In genomic region chr11:57091276-57091914, GRCm38 (mm10) we compare ENCODE assay signal across 20 mouse cellular contexts.
DNase-seq lines count a peak whose midpoint lies in the region; ATAC-seq lines count a peak whose summit lies in the region.
"Had no signal": no experiment of that assay in that cellular context is flagged by ENCODE, and none has a peak within 500 bp of the region (broad histone marks: within the 10 kb centered on the region; RNA-seq: fewer than 3 reads in every experiment).

No protein-coding gene starts in this region.

- H3K27me3 ChIP-seq in midbrain, embryonic 11.5 days (ENCODE audit: control insufficient read depth, insufficient read depth, low read length), result no peaks in the 10 kb centered on the region
- no peaks in the 10 kb centered on the region for H3K27me3 ChIP-seq in midbrain, embryonic 14.5 days (ENCODE audit: control insufficient read depth, insufficient read depth, low read length)
- no peaks in the 10 kb centered on the region for H3K27me3 ChIP-seq in forebrain, embryonic 15.5 days
- H3K27me3 ChIP-seq: embryonic facial prominence, embryonic 12.5 days; limb, embryonic 15.5 days; liver, embryonic 15.5 days; midbrain, embryonic 15.5 days; neural tube, embryonic 15.5 days had no signal

- no peak for ATAC-seq in midbrain, embryonic 11.5 days (ENCODE audit: low FRiP score)
- no peak for ATAC-seq in midbrain, embryonic 14.5 days (ENCODE audit: low FRiP score, low TSS enrichment)
- ATAC-seq in forebrain, embryonic 15.5 days (replicated peaks), result no peak
- ATAC-seq: forebrain, embryonic 16.5 days; midbrain, embryonic 15.5 days had no signal

- H3K4me1 ChIP-seq in midbrain, embryonic 11.5 days (ENCODE audit: control insufficient read depth, insufficient read depth, low read length), result no peaks in the 10 kb centered on the region
- no peaks in the 10 kb centered on the region for H3K4me1 ChIP-seq in midbrain, embryonic 14.5 days (ENCODE audit: control insufficient read depth, insufficient read depth, low read length)
- peaks cover 7% of the 10 kb centered on the region; the same call in 1 of the 2 replicates for H3K4me1 ChIP-seq in forebrain, embryonic 15.5 days
- H3K4me1 ChIP-seq: embryonic facial prominence, embryonic 12.5 days; limb, embryonic 15.5 days; liver, embryonic 15.5 days had no signal

- H3K4me3 ChIP-seq in midbrain, embryonic 11.5 days (ENCODE audit: low read depth, low read length), result no peak overlapping the region
- H3K4me3 ChIP-seq in midbrain, embryonic 14.5 days (replicated peaks; ENCODE audit: low read depth, low read length), result no peak overlapping the region
- no peak overlapping the region for H3K4me3 ChIP-seq in forebrain, embryonic 15.5 days
- H3K4me3 ChIP-seq: embryonic facial prominence, embryonic 12.5 days; limb, embryonic 15.5 days; liver, embryonic 15.5 days; midbrain, embryonic 15.5 days; neural tube, embryonic 15.5 days had no signal

- DNase-seq in heart, adult 11 months, result peak; percentile 54
- no peak for DNase-seq in heart, adult 18-20 months
- DNase-seq in midbrain, embryonic 11.5 days (ENCODE audit: low spot score, missing footprints), result peak; percentile 19
- no peak for DNase-seq in midbrain, embryonic 14.5 days
- peak; percentile 19 to 34 for DNase-seq in adrenal gland, postnatal 36 days
- no peak for DNase-seq in ovary, adult 18-20 months (ENCODE audit: low spot score)
- DNase-seq: cerebellum, adult 9-11 months; gastrocnemius, postnatal 36 days; heart, postnatal 10 days; right cerebral cortex, postnatal 25 days; thymus, adult 2 months had no signal

- no peaks in the 10 kb centered on the region for H3K36me3 ChIP-seq in midbrain, embryonic 11.5 days (ENCODE audit: control insufficient read depth, insufficient read depth, low read length)
- H3K36me3 ChIP-seq in midbrain, embryonic 14.5 days (ENCODE audit: control insufficient read depth, insufficient read depth, low read length), result no peaks in the 10 kb centered on the region
- no peaks in the 10 kb centered on the region for H3K36me3 ChIP-seq in forebrain, embryonic 15.5 days
- H3K36me3 ChIP-seq: embryonic facial prominence, embryonic 12.5 days; G1E; limb, embryonic 15.5 days; liver, embryonic 15.5 days; midbrain, embryonic 15.5 days; neural tube, embryonic 15.5 days had no signal

- WGBS in midbrain, embryonic 11.5 days, result 78% methylated on average over 3 of the region's 3 CpGs
- 63% methylated on average over 3 of the region's 3 CpGs for WGBS in midbrain, embryonic 14.5 days
- 90% methylated on average over 3 of the region's 3 CpGs for WGBS in forebrain, embryonic 15.5 days

- no peaks in the 10 kb centered on the region for H3K9me3 ChIP-seq in midbrain, embryonic 11.5 days (ENCODE audit: control insufficient read depth, low read length)
- H3K9me3 ChIP-seq in midbrain, embryonic 14.5 days (ENCODE audit: control insufficient read depth, low read length), result no peaks in the 10 kb centered on the region
- 0 out of 2 replicates have a peak, but pooled peaks cover 4% of the 10 kb centered on the region for H3K9me3 ChIP-seq in forebrain, embryonic 15.5 days
- H3K9me3 ChIP-seq: embryonic facial prominence, embryonic 12.5 days; limb, embryonic 15.5 days; liver, embryonic 15.5 days; midbrain, embryonic 15.5 days; neural tube, embryonic 15.5 days had no signal

- H3K9ac ChIP-seq in midbrain, embryonic 11.5 days (ENCODE audit: low read length), result no peak overlapping the region
- no peak overlapping the region for H3K9ac ChIP-seq in midbrain, embryonic 14.5 days (replicated peaks; ENCODE audit: low read length)
- H3K9ac ChIP-seq in forebrain, embryonic 15.5 days (replicated peaks), result no peak overlapping the region
- H3K9ac ChIP-seq: embryonic facial prominence, embryonic 12.5 days; limb, embryonic 15.5 days; liver, embryonic 15.5 days; midbrain, embryonic 15.5 days; neural tube, embryonic 15.5 days had no signal

- no peak overlapping the region for H3K4me2 ChIP-seq in midbrain, embryonic 11.5 days
- H3K4me2 ChIP-seq in midbrain, embryonic 14.5 days (ENCODE audit: low read length), result no peak overlapping the region
- no peak overlapping the region for H3K4me2 ChIP-seq in forebrain, embryonic 15.5 days (replicated peaks)
- H3K4me2 ChIP-seq: embryonic facial prominence, embryonic 12.5 days; heart, embryonic 11.5 days; limb, embryonic 15.5 days; liver, embryonic 15.5 days; midbrain, embryonic 15.5 days; neural tube, embryonic 15.5 days had no signal

- H3K27ac ChIP-seq in midbrain, embryonic 11.5 days (ENCODE audit: low read depth, low read length), result no peak overlapping the region
- no peak overlapping the region for H3K27ac ChIP-seq in midbrain, embryonic 14.5 days (replicated peaks; ENCODE audit: low read depth, low read length)
- no peak overlapping the region for H3K27ac ChIP-seq in forebrain, embryonic 15.5 days (replicated peaks)
- H3K27ac ChIP-seq: embryonic facial prominence, embryonic 12.5 days; limb, embryonic 15.5 days; liver, embryonic 15.5 days; midbrain, embryonic 15.5 days; neural tube, embryonic 15.5 days had no signal

Comparison
In these comparisons a context has a peak if more than half of its experiments do, and no peak if none do; other contexts are left out.
1. DNase-seq: peak in heart, adult 11 months (single experiment), midbrain, embryonic 11.5 days (single experiment) and adrenal gland, postnatal 36 days (2 of 2); none in heart, adult 18-20 months (0 of 2), midbrain, embryonic 14.5 days (single experiment) and ovary, adult 18-20 months (single experiment).